Mouse (Mus musculus): ENCODE measurements around the gene Mien1.

- TF ChIP-seq CTCF (IDR thresholded peaks at IDR 0.05; ENCODE audit: low read depth, low read length): no peak
- no peak for TF ChIP-seq POLR2A (IDR thresholded peaks at IDR 0.05; ENCODE audit: borderline replicate concordance, low read depth, low read length)
These were observed 41.2 kb upstream of the Mien1 start for GRCm38 (mm10) chr11:98479940-98480497.

Measured in bone marrow macrophage, adult 2 months (primary cell).